Mouse (Mus musculus): Measurements from ENCODE around the gene Kif6. TPM values are rescaled to one million over a fixed set of nuclear protein-coding genes. Genes with fewer than 3 reads are reported as not detected.

The Kif6 gene
- under 1 TPM; 0.38 to 0.46 TPM for total RNA-seq (2021)
- long read RNA-seq, experiment 1: 0 reads
- long read RNA-seq, experiment 2: 0 reads

DNA sequence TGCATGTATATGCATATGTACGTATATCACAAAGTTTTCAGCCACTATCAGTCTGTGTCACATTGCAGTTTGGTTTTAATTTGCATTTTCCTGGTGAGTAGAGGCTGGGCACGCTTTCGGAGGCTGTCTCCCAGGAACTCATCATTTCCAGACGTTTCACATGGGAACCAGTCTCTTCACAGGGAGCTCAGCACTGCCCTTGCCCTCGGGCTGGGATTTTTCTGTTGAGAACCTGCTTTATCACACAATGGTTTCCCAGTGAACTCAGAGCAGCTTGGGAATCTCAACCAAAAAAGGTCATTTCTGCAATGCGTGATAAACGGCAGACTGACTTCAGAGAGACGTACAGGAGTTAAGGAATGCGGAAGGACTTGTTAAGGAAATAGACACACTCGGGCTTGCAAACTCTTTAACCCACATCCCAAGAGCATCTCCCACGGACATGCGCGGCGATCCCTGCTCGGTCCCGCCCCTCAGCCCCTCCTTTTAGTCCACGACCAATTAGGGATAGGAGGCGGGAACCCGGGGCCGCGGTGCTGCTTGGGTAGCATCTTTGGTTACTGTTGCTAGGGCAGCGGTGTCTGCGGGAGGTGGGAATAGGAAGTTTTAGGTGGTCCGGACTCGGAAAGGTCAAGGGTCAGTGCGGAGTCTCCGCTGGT, at the start of gene Kif6:
Gene Kif6, plus strand, starts transcription at position 560 of the 659 bp plus-strand sequence.
- peak; percentile 57 to 63 for DNase-seq (ENCODE audit: low spot score in 2 of 2)

DNA sequence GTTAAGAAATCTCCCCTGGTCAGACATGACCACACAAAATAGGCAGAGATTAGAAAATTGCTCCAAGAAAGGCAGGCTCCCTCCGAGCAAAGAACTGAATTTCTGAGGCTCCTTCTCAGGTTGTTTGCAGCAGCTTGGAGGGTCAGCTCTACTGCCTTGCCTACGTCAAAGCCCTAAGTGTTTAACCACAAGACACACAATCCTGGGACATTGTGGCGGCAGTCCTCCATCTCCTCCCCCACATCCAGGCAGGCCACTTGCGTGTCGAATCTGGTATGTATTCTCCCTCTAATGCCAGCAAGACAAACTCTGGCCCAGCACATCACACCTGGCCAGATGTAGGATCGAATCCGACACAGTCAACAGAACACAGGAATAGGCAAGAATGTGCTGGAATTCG, 46.2 kb upstream of the Kif6 start:
- no peak for DNase-seq (ENCODE audit: low spot score in 2 of 2)

DNA sequence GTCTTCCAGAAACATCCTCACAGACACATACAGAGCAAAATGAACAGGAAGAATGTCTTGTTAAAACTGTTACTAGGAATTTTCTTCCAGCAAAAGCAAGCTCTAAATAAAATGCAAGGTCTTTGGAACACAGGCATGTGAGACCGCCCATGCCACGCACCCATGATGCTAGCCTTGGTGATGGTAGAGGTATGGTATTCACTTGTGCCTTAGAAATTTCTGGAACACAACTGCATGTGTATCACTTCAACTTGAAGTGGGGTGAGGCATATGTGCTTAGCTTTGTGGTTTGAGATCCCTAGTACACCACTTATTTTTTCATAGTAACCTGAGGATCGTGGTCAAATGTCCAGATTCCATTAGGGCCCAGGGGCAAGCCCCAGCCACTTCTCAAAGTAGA, 37.6 kb upstream of the Kif6 start:
- DNase-seq (ENCODE audit: low spot score in 2 of 2): no peak

DNA sequence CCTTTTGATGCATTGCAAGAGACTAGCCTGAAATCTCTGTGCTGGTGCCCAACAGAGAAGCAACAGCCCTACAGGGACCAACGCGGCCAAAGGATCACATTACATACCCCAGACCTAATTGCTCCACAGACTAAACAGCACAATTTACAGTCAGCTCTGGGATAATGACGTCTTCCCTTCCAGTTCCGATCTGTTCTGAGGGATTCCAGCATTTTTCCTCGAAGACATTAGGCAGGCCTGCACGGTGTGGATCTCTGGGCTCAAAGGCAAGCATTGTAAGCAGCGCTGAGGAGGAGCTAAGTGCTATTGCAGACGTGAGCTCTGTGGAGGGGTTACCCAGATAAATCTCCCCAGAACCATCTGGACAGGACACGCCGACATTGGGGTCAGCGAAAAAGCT, 32.5 kb upstream of the Kif6 start:
- no peak for DNase-seq (ENCODE audit: low spot score in 2 of 2)

DNA sequence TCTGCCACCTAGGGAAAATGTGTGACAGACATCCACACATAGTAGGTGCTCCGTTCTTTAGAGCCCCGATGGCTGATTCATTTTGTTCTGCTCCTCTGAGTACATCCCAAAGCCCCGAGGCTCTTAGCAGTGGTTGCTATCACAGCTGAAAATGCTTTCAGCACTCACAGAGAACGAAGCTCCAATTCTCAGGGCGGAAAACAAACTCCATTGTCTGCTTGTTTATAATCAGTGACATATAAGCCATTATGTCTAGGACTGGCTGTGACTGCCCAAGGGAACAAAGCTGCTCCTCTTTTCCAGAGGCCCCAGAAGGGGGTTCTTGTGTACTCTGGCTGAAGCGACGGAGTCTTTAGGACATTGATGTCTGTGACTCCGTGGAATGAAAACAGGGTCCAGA, 24.9 kb upstream of the Kif6 start:
- no peak for DNase-seq (ENCODE audit: low spot score in 2 of 2)

DNA sequence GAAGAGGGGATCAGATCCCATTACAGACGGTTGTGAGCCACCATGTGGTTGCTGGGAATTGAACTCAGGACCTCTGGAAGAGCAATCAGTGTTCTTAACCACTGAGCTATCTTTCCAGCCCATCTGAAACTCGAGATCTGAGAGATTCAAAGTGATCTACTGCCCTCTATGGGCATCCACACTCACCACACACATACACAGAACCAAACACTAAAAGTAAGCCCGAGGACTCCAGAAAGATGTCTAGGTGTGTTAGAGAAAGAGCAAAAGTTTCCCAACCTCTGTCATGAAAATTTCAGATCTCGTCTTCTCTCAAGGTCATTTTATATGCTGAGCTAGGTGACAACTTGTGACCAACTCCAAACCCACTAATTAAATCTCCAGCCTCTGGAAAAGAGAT, 9.5 kb upstream of the Kif6 start:
- no peak for DNase-seq (ENCODE audit: low spot score in 2 of 2)

DNA sequence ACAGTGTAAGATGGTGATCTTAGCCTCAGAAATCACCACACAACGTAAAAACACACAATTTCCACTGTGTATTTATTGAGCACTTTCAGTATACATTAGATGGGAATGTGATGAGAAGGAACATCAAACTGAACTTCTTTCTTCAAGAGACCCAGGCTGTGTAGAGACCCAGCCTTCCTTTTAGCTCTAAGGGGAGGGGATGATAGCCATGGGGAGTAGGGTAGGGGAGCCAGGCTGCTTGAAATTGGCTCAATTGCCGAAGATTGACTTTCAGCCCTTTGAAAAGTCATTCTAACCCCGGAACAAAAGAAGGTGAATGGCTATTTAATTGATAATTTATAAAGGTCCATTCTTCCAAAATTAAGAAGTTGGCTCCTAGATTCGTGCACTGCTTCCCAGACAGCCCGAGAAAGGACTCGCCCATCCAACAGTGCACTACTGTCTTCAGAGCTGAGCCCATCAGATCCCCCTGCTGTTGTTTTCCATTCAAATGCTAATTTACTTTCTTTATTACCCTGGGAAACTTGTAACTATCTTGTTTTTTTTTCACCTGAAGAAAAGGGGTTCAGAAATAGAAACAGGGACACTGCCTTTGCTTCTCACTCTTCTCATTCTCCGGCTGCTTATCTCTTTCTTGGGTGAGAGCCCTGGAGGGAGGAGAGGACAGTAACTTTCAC, 7.4 kb upstream of the Kif6 start:
- DNase-seq (ENCODE audit: low spot score in 2 of 2): no peak

DNA sequence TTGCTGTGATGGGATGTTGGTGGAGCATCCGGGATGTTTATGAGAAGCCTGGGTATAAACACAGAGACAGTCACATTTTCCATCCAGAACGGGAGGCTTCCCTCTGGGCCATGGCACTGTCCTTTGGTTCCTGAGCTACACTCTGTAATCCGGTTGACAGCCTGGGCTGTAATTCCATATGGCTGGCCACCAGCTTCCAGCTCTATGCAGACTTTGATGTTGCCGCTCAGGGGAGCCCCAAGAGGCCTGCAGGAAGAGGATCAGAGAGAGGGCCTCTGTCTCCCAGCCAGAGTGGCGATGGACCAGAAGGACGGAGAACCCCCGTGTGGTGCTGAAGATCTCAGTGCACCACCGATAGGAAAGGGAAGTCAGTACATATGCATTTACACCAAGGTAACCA, 4.6 kb upstream of the Kif6 start:
- DNase-seq (ENCODE audit: low spot score in 2 of 2): no peak

DNA sequence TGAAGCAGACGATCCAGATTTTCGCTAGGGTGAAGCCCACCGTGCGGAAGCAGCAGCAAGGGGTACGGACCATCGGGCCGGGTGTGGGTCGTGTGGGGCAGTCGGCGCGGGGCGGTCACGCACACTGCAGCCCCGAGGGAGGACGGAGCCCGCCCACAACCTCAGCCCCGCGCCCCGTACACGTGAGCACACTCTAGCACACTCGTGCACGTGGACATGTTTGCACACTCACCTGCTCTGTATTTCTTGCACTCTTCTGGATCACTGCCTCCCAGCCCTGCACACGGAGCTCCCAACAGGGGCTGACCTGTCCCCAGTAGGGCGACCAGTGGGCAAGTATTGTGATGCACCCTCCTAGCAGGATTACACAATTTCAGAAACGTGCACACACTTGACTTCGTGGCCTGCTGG, 310 bp downstream of the Kif6 start:
- DNase-seq (ENCODE audit: low spot score in 2 of 2): peak in 1 of 2 experiments; percentile 26

DNA sequence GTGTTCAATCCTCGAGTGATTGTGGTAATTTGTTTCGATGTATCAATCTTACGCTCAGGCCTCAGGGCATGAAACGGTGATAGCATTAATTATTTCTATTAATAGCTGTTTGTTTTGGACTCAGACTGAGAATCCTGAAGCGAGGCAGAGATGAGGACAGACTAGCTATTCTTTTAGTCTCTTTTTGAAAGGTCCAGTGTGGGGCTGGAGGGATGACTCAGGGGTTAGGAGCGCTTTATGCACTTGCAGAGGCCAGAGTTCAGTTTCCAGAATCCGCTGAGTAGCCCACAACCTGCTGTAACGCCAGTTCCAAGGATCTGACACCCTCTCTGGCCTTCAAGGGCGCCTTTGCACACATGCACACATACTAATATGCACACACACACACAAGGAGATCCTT, 9.6 kb downstream of the Kif6 start:
- no peak for DNase-seq (ENCODE audit: low spot score in 2 of 2)

DNA sequence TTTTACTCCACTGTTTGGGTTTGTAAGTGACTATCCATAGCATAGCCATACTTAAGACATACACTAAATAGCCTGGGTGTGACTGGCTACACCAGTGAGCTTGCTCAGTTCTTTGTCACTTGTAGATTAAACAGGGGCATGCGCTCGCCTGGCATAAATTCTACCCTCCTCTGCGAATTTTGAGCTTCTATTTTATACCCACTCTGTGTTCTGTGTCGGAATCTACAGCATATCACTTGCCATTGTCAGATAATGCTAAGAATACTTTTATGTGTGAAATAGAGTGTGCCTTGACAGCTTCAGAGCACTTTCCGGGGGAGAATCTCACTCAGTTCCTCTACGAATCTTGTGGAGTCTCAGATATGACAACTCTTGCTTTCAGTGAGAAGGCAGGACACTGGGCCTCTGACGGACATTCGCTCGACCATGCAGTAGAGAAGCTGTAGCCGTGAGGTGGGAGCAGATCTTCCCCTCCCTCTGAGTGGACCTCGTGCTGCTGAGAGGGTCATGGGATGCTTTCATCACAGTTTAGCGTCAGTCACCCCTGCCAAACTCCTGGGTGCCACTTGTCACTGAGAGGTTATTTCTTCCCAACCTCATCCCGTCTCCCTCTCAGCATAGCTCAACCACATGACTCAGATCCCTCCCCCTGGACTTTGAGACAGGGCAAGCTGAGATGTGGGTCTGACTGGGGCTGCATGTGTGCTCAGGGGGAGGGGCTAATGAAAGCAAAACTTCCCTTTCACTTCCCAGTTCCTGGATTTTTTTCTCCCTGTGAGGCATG, 12.3 kb downstream of the Kif6 start:
- DNase-seq (ENCODE audit: low spot score in 2 of 2): no peak

DNA sequence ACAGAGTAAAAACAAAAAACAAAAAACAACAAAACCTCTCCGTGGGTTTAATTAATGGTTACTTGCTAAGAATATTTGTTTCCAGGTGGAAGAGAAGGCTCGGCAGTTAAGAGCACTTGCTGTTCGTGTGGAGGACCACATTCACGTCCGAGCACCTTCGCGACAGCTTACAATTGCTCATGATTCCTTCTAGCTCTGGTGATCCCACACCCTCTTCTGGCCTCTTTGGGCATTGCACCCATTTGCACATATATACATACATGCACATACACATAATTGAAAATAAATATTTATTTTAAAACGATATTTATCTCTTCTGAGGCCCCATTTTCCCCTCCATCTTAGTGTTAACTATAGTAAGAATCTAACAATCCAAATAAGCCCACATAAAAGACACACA, 13.9 kb downstream of the Kif6 start:
- DNase-seq (ENCODE audit: low spot score in 2 of 2): no peak

DNA sequence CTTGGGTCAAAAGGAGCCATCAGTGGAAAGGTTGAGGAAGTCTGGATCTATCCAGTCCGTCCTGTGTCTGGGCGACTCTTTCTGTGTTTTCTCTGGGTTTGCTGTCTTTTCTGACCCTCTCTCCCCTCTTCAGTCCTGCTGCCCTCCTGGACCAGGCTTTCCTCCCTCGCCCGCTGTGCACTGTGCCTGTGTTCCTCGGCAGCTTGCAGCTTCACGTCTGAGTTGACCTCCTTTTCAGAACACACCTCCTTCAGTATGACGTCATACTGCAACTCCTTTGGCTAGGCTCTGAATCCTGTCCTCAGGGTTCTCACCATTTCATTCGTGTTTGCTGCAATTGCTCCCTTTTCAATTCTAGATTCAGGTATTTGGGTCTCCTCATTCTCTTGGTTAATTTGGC, 18.1 kb downstream of the Kif6 start:
- no peak for DNase-seq (ENCODE audit: low spot score in 2 of 2)

DNA sequence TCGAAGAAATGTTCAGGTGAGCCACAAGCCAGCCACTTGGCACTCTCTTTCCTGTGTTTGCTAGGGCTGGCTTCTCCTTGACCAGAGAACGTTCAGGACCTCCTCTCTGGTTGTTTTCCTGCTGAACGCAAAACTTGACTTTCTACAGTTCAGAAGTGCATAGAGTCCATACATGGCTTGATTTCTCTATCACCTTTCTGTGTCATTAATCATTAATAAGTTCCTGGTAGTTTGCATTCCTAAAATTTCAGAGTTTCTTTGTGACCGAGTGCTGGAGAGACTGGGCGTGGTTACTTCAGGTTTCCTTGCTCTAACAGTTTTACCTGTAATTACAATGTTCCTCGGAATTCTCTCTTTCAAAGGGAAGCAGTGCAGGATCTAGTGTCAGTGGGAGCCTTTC, 27.0 kb downstream of the Kif6 start:
- no peak for DNase-seq (ENCODE audit: low spot score in 2 of 2)

DNA sequence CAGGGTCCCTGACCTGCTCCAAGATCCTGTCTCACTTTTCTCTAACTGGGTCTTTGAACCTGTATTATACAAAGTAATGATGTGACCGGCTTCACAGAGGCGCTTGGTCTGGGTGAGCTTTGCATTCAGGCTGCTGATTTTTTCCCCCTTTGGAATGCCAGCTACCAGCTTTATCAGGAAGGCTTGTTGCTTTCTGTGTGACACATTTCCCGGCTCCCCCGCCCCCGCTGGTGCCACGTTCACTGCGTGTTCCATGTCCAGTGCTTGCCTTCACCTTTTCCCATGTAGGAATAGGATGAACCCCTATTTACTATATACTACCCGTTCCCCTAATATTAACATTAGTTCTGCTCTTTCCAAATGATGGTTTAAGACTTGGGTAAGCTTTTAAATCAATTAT, 27.4 kb downstream of the Kif6 start:
- DNase-seq (ENCODE audit: low spot score in 2 of 2): no peak

DNA sequence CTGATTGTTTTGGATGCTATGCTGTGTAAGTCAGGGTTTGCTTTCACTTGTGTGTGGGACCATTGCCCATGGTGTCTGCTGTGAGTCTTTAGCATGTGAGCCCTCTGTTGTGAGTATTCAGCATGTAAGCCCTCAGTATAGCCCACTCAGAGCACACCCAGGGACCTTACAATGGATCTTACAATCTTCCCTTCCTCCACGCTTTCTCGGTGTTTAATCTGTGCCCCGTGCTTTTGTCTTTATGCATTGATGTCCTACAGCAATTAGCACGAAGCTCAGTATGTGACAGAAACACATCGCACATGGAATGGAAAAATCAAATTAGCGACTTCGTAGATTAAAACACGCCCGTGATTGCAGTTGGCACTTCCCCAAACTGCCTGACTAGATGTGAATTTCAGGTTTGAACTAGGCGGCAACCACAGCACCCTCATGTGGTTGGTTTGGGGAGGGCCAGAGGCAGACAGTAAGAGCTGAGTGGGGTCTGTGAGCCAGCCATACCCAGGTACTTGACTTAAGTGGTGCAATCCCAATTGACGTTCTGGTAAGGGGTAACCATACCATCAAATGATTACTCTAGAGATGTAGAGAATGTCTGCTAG, 28.1 kb downstream of the Kif6 start:
- no peak for DNase-seq (ENCODE audit: low spot score in 2 of 2)

DNA sequence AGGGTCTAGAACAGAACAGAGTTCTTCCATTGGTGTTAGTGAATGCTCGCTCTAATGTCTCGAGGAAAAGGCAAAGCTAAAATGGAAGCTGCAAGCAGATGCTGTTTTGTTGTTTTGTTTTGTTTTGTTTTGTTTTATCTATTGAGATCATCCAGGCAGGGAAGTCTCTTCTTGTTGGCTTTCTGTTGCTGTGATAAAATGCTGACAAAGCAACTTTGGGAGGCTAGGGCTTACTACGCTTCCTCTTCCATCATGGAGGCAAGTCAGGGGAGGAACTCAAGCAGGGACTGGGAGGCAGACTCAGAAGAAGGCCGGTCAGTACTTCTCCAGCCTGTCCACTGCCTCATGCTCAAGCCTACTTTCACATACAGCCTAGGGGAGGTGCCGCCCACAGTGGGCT, 31.3 kb downstream of the Kif6 start:
- no peak for DNase-seq (ENCODE audit: low spot score in 2 of 2)

DNA sequence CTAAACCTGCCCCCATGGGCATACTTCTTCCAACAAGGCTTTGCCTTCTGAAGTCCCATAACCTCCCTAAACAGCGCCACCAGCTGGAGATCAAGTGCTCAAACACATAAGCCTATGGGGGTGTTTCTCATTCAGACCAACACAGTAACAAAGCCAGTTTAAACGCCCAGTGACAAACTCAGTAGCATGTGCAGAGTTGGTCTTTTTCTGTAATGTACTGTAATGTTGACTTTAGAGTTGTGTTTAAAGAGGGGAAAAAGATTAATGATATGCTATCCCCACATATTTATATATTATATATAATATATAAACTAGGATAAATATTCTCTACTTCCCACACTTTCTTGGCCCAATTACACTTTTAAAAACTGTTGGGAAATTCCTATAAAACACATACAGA, 34.0 kb downstream of the Kif6 start:
- no peak for DNase-seq (ENCODE audit: low spot score in 2 of 2)

DNA sequence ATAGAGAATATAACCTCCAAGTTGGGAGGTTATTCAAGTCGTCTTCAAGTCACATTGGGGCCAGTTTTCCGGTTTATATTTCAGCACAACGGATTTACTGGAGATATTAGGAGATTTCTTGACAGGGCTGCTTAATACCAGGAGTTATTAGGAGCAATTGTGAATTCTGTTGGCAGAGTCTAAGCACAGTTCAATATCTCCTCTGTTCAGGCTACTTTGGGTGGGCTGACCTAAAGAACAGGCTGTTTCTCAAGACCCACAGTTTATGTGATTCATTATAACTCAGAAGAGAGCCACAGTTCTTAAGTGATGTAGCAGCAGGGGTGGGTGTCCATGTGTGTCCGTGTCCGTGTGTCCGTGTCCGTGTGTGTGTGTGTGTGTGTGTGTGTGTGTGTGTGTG, 34.5 kb downstream of the Kif6 start:
- no peak for DNase-seq (ENCODE audit: low spot score in 2 of 2)

DNA sequence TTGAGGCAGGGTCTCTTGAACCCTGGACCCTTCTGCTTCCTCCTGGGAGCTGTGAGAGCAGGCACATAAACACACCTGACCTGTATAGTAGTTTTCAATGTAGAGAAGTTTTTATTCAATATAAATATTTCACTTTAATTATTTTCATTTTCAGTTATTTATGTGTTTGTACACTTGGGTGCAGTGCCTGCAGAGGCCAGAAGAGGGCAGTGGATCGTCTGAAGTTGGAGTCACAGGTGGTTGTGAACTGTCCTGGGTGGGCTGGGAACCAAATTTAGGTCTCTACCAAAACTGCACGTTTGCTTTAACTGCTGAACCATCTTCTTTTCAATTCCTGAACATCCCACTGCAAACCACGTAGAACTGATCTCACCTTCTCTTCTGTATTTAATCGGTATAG, 35.4 kb downstream of the Kif6 start:
- no peak for DNase-seq (ENCODE audit: low spot score in 2 of 2)

DNA sequence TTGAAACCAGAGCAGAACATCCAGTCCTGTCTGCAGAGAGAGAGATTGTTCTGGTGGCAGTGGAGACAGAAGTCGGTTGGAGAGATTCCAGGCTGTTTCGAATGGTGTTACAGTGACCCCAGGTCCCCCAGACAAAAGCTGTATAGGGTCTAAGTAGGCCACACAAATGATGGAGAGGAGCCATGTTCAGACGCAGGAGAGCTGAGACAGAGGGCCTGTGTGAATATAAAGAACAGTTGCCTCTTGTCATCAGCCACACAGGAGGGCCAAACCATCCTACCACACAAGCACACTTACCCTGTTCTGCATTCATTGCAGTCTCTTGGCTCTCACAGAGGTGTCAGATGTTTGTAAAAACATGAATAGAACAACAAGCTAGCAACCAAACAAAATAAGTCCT, 37.4 kb downstream of the Kif6 start:
- no peak for DNase-seq (ENCODE audit: low spot score in 2 of 2)

DNA sequence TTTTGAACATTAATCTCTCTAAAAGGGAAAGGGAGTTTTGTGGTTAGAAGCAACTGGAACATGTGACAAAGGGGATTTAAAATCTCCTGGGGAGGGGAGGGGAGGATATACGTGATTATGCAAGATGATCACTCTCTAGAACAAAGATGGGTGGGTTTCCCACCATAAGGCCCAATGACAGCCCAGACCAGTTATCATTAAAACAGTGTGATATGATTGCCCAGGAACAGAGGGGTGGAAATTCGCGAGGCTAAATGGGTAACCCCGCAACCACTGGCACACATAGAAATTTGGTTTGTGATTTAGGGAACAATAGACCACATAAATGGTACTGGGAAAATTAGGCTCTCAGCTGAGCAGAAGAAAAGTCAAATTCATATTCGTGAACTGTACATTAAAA, 37.9 kb downstream of the Kif6 start:
- no peak for DNase-seq (ENCODE audit: low spot score in 2 of 2)
